Mouse (Mus musculus) gastrocnemius, postnatal 4 days (tissue): Measurements from ENCODE around the gene Nudt15. TPM values are rescaled to one million over a fixed set of nuclear protein-coding genes. Genes with fewer than 3 reads are reported as not detected.
A peak's percentile ranks its signal among the peaks of the same experiment; 100 is the strongest.

Source experiments
- DNase-seq, 2 experiments: peaks; one replicate each; pipeline ENCODE4 v3.0.0; 2021 to 2022; ENCODE audit warnings: low spot score in 2 of 2, mixed read lengths in 2 of 2
- total RNA-seq, 2 experiments: library from RNA; stranded (reverse); gene quantifications; 2 replicates each; pipeline ENCODE4 v1.2.3; 2021

The Nudt15 gene
- total RNA-seq, 2 experiments from 2014 or later, result 6.2 to 7.3 TPM

DNA sequence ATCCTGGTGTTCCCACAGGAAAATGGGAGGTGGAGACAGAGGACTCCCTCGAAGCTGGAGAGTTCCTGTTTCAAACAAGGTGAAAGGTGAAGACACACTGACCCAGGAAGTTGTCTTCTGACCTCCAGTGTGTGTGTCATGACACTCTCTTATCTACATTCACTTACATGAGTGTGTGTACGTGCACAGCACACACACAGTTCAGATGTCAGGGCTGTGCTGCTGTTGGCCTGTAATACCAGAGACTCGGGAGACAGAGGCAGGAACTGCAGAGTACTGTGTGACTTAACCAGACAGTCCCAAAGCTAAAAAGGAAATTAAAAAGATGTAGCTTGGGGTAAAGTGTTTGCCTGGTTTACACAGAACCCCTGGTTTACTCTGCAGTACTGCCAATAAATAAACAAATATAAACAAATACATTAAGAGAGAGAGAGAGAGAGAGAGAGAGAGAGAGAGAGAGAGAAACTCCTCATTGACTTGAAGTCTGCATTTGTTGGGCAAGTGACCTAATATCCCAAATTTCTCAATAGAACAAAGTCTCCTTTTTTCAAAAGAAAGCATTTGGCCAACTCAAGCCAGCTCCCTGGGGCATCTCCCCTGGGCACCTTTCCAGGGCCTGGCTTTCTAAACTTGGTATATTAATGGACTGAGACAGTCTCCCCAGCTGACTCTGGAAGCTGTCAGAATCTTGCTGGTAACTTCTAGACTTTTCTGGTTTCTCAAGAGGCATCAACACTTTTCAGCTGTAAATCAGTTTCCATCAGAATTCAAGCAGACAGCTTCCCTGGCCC is 74.2 kb downstream of the Nudt15 start:
- peak in 1 of 2 experiments; percentile 63 for DNase-seq

DNA sequence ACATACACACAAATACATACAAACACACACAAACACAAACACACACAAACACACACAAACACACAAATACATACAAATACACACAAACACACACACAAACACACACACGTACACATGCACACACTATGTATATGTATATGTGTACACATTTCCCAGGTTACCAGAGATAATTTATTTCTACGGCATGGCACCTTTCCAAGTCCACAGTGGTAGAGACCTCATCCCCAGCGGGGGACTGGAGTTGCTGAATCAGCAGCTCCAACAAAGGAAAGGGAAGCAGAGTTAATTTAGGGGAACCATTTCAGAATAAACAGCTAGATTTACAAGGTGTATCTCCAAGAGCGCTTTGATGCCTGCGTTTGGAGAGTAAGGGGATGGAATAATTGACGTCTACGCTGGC is 75.8 kb downstream of the Nudt15 start:
- DNase-seq, result no peak

DNA sequence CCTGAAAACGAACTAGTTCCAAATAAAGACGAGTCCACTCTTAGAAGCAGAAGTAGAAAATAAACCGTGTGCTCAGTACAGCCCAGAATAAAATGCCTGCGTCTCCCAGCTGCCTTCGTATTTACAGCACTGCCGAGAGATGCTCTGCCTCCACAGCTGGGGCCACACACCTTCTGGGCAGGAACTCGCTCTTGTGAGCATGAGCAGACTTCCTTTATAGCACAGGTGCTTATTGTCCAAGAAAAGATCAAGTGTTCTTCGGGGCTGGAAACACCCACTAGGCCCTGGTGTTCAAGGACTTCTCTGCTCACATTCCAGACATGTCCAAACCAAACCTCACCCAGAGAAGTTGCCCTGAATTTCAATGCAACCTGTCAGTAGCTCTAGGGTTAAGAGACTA is 77.4 kb downstream of the Nudt15 start:
- DNase-seq, result no peak

DNA sequence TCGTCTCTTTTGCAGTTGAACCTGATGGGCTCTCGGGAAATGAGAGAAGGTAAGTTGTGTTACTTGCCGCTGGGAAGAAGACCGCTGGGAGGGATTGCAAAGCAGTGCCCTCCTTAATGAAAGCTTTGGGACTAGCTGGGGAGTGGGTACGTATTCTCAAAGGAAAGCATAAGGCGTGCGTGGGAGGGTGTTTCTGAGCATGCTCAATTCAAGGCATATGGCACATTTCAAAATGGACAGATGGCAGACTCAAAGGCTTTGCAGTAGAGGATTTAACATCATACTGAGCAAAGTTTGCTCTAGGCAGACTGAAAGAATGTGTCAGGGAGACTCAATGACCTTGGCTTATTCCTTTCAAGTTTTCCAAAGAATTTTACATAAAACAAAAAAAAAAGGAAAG is 78.5 kb downstream of the Nudt15 start:
- DNase-seq, result no peak

Other genes starting within 250 kb of the Nudt15 start
- gene Rb1, start 222.4 kb downstream of the Nudt15 start, total RNA-seq, result 10 to 100 TPM; 46.1 to 46.3 TPM
- 100 to 1,000 TPM; 486 to 491 TPM for gene Itm2b, start 163.0 kb downstream of the Nudt15 start, total RNA-seq
- 10 to 100 TPM; 25.0 to 31.1 TPM for gene Med4, start 38.2 kb downstream of the Nudt15 start, total RNA-seq
- gene Sucla2, start 22.9 kb downstream of the Nudt15 start, total RNA-seq, result 100 to 1,000 TPM; 265 to 310 TPM
- not detected for gene Gm21750, start 113.0 kb upstream of the Nudt15 start, total RNA-seq